Mouse (Mus musculus) CH12.LX (cell line): ENCODE data around the gene Mdm1. TPM values are rescaled to one million over a fixed set of nuclear protein-coding genes. Genes with fewer than 3 reads are reported as not detected.

Experiments
- DNase-seq: peaks from one replicate; pipeline ENCODE4 v3.0.0-alpha.2; 2013; ENCODE audit errors: extremely low read depth
- H3K27ac ChIP-seq: 2 replicates; pipeline ENCODE4 v1.5.1; 2012; ENCODE audit warnings: low read depth, mild to moderate bottlenecking, control low read depth, moderate library complexity; ENCODE audit not compliant: insufficient read depth
- H3K27me3 ChIP-seq: replicated peaks from 2 replicates; pipeline ENCODE3; 2012; ENCODE audit warnings: inconsistent platforms
- H3K36me3 ChIP-seq, 2 experiments: replicated peaks in 1 of 2; 2 replicates each; pipeline versions ENCODE3 to v1.6.1; 2012; ENCODE audit warnings: inconsistent platforms in 1 of 2, low read length in 1 of 2, mild to moderate bottlenecking in 1 of 2, mixed read lengths in 1 of 2, moderate library complexity in 1 of 2; ENCODE audit not compliant: control insufficient read depth in 1 of 2, insufficient read depth in 1 of 2
- H3K4me1 ChIP-seq, 2 experiments: 2 replicates each; pipeline ENCODE4 v1.6.1; 2012; ENCODE audit warnings: inconsistent platforms in 1 of 2, moderate library complexity in 1 of 2; ENCODE audit not compliant: insufficient read depth in 2 of 2, control insufficient read depth in 1 of 2
- H3K4me2 ChIP-seq: 2 replicates; pipeline ENCODE4 v1.6.1; 2012; ENCODE audit warnings: low read depth, mild to moderate bottlenecking, control low read depth; ENCODE audit not compliant: poor library complexity, insufficient read depth, severe bottlenecking
- H3K4me3 ChIP-seq, 3 experiments: fragments of 150-350 bp in 1 of 3; sonication (generic) in 1 of 3; replicated peaks in 1 of 3; 2 replicates each; pipeline versions ENCODE3 to v1.5.1; 2011 to 2012; ENCODE audit warnings: low read depth in 2 of 3, low read length in 2 of 3, mild to moderate bottlenecking in 2 of 3, moderate library complexity in 2 of 3, control low read depth in 1 of 3, improper control_type of control experiment in 1 of 3, inconsistent platforms in 1 of 3, mixed read lengths in 1 of 3; ENCODE audit not compliant: poor library complexity in 1 of 3
- H3K79me2 ChIP-seq: replicated peaks from 2 replicates; pipeline ENCODE4 v1.6.1; 2012; ENCODE audit warnings: mild to moderate bottlenecking, moderate library complexity; ENCODE audit not compliant: control insufficient read depth, poor library complexity, insufficient read depth, severe bottlenecking; ENCODE audit errors: extremely low read depth
- H3K9ac ChIP-seq: 2 replicates; pipeline ENCODE4 v1.6.1; 2012; ENCODE audit warnings: low read depth, mild to moderate bottlenecking, control low read depth, moderate library complexity; ENCODE audit not compliant: insufficient read depth
- H3K9me3 ChIP-seq: replicated peaks from 2 replicates; pipeline ENCODE3; 2012; ENCODE audit warnings: low read length, inconsistent platforms, mixed read lengths
- BHLHE40 ChIP-seq: IDR thresholded peaks from 2 replicates; pipeline ENCODE4 v1.6.1; 2011; ENCODE audit warnings: mild to moderate bottlenecking, low read depth, low read length, improper control_type of control experiment
- CHD1 ChIP-seq: IDR thresholded peaks from 2 replicates; pipeline ENCODE4 v1.6.1; 2012; ENCODE audit warnings: low read depth, low read length, improper control_type of control experiment, inconsistent platforms
- CTCF ChIP-seq, 2 experiments: IDR thresholded peaks in 1 of 2; conservative IDR thresholded peaks in 1 of 2; 2 replicates each; pipeline ENCODE4 v1.5.1; 2011 to 2012; ENCODE audit warnings: low read depth in 2 of 2, low read length in 2 of 2, improper control_type of control experiment in 1 of 2, inconsistent platforms in 1 of 2, mild to moderate bottlenecking in 1 of 2, moderate library complexity in 1 of 2
- E2F4 ChIP-seq: IDR thresholded peaks from 2 replicates; pipeline ENCODE4 v1.6.1; 2011; ENCODE audit warnings: low read depth, low read length, improper control_type of control experiment; ENCODE audit not compliant: insufficient replicate concordance
- EP300 ChIP-seq: IDR thresholded peaks from 2 replicates; pipeline ENCODE4 v1.6.1; 2011; ENCODE audit warnings: low read length, improper control_type of control experiment
- ETS1 ChIP-seq: conservative IDR thresholded peaks from 2 replicates; pipeline ENCODE4 v1.6.1; 2012; ENCODE audit warnings: low read depth, mild to moderate bottlenecking, inconsistent platforms, low read length, improper control_type of control experiment, moderate library complexity
- GABPA ChIP-seq: IDR thresholded peaks from 2 replicates; pipeline ENCODE4 v1.6.1; 2012; ENCODE audit warnings: low read depth, low read length, improper control_type of control experiment, inconsistent platforms; ENCODE audit not compliant: insufficient replicate concordance
- IRF4 ChIP-seq: IDR thresholded peaks from 2 replicates; pipeline ENCODE4 v1.6.1; 2014; ENCODE audit warnings: low read depth, mild to moderate bottlenecking, inconsistent platforms, low read length, improper control_type of control experiment
- JUND ChIP-seq: conservative IDR thresholded peaks from 2 replicates; pipeline ENCODE4 v1.6.1; 2011; ENCODE audit warnings: low read depth, low read length, improper control_type of control experiment
- KAT2A ChIP-seq: IDR thresholded peaks from 2 replicates; pipeline ENCODE4 v1.6.1; 2012; ENCODE audit warnings: low read length, improper control_type of control experiment, inconsistent platforms; ENCODE audit not compliant: insufficient replicate concordance
- MAFK ChIP-seq: IDR thresholded peaks from 2 replicates; pipeline ENCODE4 v1.6.1; 2011; ENCODE audit warnings: low read length, improper control_type of control experiment; ENCODE audit not compliant: insufficient replicate concordance
- MAX ChIP-seq: IDR thresholded peaks from 2 replicates; pipeline ENCODE4 v1.6.1; 2011; ENCODE audit warnings: low read length, improper control_type of control experiment
- MAZ ChIP-seq: IDR thresholded peaks from 2 replicates; pipeline ENCODE4 v1.6.1; 2012; ENCODE audit warnings: low read depth, mild to moderate bottlenecking, inconsistent platforms, low read length, improper control_type of control experiment, moderate library complexity
- MEF2A ChIP-seq: IDR thresholded peaks from 2 replicates; pipeline ENCODE4 v1.6.1; 2014; ENCODE audit warnings: low read depth, mild to moderate bottlenecking, inconsistent platforms, low read length, improper control_type of control experiment, borderline replicate concordance
- MXI1 ChIP-seq: IDR thresholded peaks from 2 replicates; pipeline ENCODE4 v1.6.1; 2011; ENCODE audit warnings: mild to moderate bottlenecking, low read depth, low read length, improper control_type of control experiment
- MYC ChIP-seq: IDR thresholded peaks from 2 replicates; pipeline ENCODE4 v1.6.1; 2011; ENCODE audit warnings: low read depth, mild to moderate bottlenecking, improper control_type of control experiment, low read length
- NELFE ChIP-seq: IDR thresholded peaks from 2 replicates; pipeline ENCODE4 v1.6.1; 2011; ENCODE audit warnings: low read depth, low read length, improper control_type of control experiment
- NRF1 ChIP-seq: IDR thresholded peaks from 2 replicates; pipeline ENCODE4 v1.6.1; 2014; ENCODE audit warnings: low read depth, mild to moderate bottlenecking, inconsistent platforms, low read length, improper control_type of control experiment, moderate library complexity
- PAX5 ChIP-seq: IDR thresholded peaks from 2 replicates; pipeline ENCODE4 v1.6.1; 2012; ENCODE audit warnings: low read length, inconsistent platforms, mixed read lengths
- POLR2A ChIP-seq: IDR thresholded peaks from 2 replicates; pipeline ENCODE4 v1.6.1; 2011; ENCODE audit warnings: low read depth, mild to moderate bottlenecking, improper control_type of control experiment, low read length
- RAD21 ChIP-seq: IDR thresholded peaks from 2 replicates; pipeline ENCODE4 v1.6.1; 2011; ENCODE audit warnings: low read depth, mild to moderate bottlenecking, low read length, improper control_type of control experiment, moderate library complexity
- RCOR1 ChIP-seq: conservative IDR thresholded peaks from 2 replicates; pipeline ENCODE4 v1.6.1; 2012; ENCODE audit warnings: low read depth, mild to moderate bottlenecking, inconsistent platforms, low read length, improper control_type of control experiment
- SMC3 ChIP-seq: IDR thresholded peaks from 2 replicates; pipeline ENCODE4 v1.6.1; 2011; ENCODE audit warnings: low read depth, low read length, improper control_type of control experiment
- TBP ChIP-seq: conservative IDR thresholded peaks from 2 replicates; pipeline ENCODE4 v1.6.1; 2011; ENCODE audit warnings: low read depth, low read length, improper control_type of control experiment
- TCF12 ChIP-seq: IDR thresholded peaks from 2 replicates; pipeline ENCODE4 v1.6.1; 2014; ENCODE audit warnings: low read depth, mild to moderate bottlenecking, inconsistent platforms, low read length, improper control_type of control experiment
- USF2 ChIP-seq: conservative IDR thresholded peaks from 2 replicates; pipeline ENCODE4 v1.6.1; 2011; ENCODE audit warnings: low read depth, low read length, improper control_type of control experiment
- ZKSCAN1 ChIP-seq: IDR thresholded peaks from 2 replicates; pipeline ENCODE4 v1.6.1; 2012; ENCODE audit warnings: low read depth, inconsistent platforms, low read length, improper control_type of control experiment, borderline replicate concordance
- ZMIZ1 ChIP-seq: IDR thresholded peaks from 2 replicates; pipeline ENCODE4 v1.6.1; 2012; ENCODE audit warnings: low read depth, mild to moderate bottlenecking, inconsistent platforms, low read length, improper control_type of control experiment
- ZNF384 ChIP-seq: IDR thresholded peaks from 2 replicates; pipeline ENCODE4 v1.6.1; 2012; ENCODE audit warnings: low read depth, low read length, improper control_type of control experiment, inconsistent platforms
- dilution Hi-C: fragments of 300-500 bp; cut with MboI; formaldehyde crosslinking; loops from 2 replicates; pipeline ENCODE4 v1.14.3; 2020; ENCODE audit warnings: low sequenced_read_pairs; ENCODE audit not compliant: extremely low pct_unique_long_range_greater_than_20kb, extremely low pct_ligation_motif_present
- in situ Hi-C: fragments of 300-500 bp; cut with MboI; formaldehyde crosslinking; loops from 3 replicates; pipeline ENCODE4 v1.14.3; 2019; ENCODE audit warnings: low sequenced_read_pairs, low pct_ligation_motif_present, low pct_unique_long_range_greater_than_20kb, mixed read lengths
- polyA plus RNA-seq: library from polyadenylated mRNA; unstranded; fragments of >175 nt; gene quantifications from 2 replicates; pipeline ENCODE4 v1.2.1, GENCODE M21; 2012; ENCODE audit warnings: low read depth; ENCODE audit not compliant: insufficient read length
- total RNA-seq, 2 experiments: library from RNA; depleted of rRNA; stranded (reverse); fragments of 300-350 nt in 1 of 2; fragments of >200 nt in 1 of 2; gene quantifications; 2 replicates each; pipeline ENCODE4 v1.2.3; 2012 to 2014

Gene Mdm1
- total and polyA plus RNA-seq, 3 experiments: 6.8 to 10.4 (median 9.7) TPM

DNA sequence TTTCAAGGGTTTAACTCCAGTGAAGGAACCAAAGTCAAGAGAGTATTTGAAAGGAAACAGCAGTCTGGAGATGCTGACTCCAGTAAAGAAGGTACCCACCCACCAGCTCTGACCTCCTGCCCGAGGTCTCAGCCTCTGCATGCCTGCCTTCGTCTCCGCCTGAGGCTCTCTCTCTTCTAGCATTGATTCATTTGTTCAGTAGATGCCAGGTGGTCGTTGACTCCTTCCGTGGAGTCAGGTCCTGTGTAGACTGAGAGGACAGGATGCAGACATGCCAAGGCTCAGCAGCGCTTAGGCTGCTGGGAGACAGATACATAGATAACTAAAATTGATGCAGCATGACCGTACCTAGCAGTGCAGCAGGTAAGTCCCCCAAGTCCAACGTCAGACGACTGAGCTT, 9.3 kb downstream of the Mdm1 start:
- Histone ChIP-seq H3K27me3 (no peaks in the 10 kb centered on the region), H3K9me3 (no peaks in the 10 kb centered on the region), H3K4me1 (no peaks in the 10 kb centered on the region), H3K9ac (no peak overlapping the region)
- dilution Hi-C loops: no loop called here
- no peak for DNase-seq
- TF ChIP-seq GABPA (no peak), TCF12 (no peak), IRF4 (no peak), NELFE (no peak)
- TF ChIP-seq, all 38 proteins: peak for 0
- in situ Hi-C loops: loop anchor here (25.0 kb wide), 2 partner anchors 211 to 386 kb away; partner anchors contain the start of gene Gm9049
- no peak overlapping the region for H3K4me3 ChIP-seq
- H3K4me2 ChIP-seq: no peak overlapping the region
- H3K79me2 ChIP-seq: no peaks in the 10 kb centered on the region
- no peak overlapping the region for H3K27ac ChIP-seq
- peaks cover 0 to 43% of the 10 kb centered on the region in 2 experiments for H3K36me3 ChIP-seq

DNA sequence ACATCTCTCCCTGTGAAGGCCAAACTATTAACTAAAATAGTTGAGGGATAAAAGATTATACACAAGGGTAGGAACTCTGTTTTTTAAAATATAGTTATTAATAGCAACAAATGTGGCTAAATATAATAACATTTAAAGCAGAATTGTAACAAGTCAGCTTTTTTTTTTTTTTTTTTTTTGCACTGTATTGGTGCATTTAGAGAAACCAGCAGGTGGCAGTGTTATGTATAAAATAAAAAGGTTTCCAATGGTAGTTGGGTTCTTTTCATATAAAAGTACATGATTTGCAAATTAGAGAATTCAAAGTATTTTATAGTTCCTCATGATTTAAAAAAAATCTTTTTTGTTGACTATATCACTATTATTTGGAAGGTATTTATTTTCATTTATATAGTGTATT, 14.3 kb downstream of the Mdm1 start:
- no peak overlapping the region for H3K4me3 ChIP-seq
- H3K9me3 ChIP-seq: no peaks in the 10 kb centered on the region
- no peaks in the 10 kb centered on the region for H3K79me2 ChIP-seq
- no peak overlapping the region for H3K4me2 ChIP-seq
- H3K9ac ChIP-seq: no peak overlapping the region
- in situ Hi-C loops: loop anchor here (25.0 kb wide), 2 partner anchors 206 to 381 kb away; partner anchors contain the start of gene Gm9049
- H3K27ac ChIP-seq: no peak overlapping the region
- peaks cover 4 to 49% of the 10 kb centered on the region in 2 experiments for H3K36me3 ChIP-seq
- no peaks in the 10 kb centered on the region for H3K27me3 ChIP-seq
- H3K4me1 ChIP-seq: no peaks in the 10 kb centered on the region
- no peak for TF ChIP-seq MAZ
- no peak for TF ChIP-seq NRF1
- TF ChIP-seq MXI1: no peak
- TF ChIP-seq IRF4: no peak
- no peak for TF ChIP-seq MYC
- no peak for TF ChIP-seq KAT2A
- TF ChIP-seq SMC3: peak; percentile 66
- TF ChIP-seq PAX5: no peak
- 0 out of 2 replicates have a peak, but pooled peaks have one; percentile 49 for TF ChIP-seq MAFK
- no peak for TF ChIP-seq ZKSCAN1
- TF ChIP-seq GABPA: no peak
- no peak for TF ChIP-seq RCOR1
- TF ChIP-seq USF2: no peak
- TF ChIP-seq ZNF384: peak; percentile 99
- no peak for TF ChIP-seq JUND
- no peak for TF ChIP-seq MAX
- no peak for TF ChIP-seq E2F4
- TF ChIP-seq BHLHE40: no peak
- no peak for TF ChIP-seq EP300
- no peak for TF ChIP-seq POLR2A
- TF ChIP-seq CTCF (conservative IDR thresholded peaks at IDR 0.05 in 1 of 2, IDR thresholded peaks at IDR 0.05 in 1 of 2; ENCODE audit: low read depth in 2 of 2, low read length in 2 of 2): peak in 1 of 2 experiments; percentile 69; a peak in 2 of 4 replicates
- no peak for TF ChIP-seq ZMIZ1
- TF ChIP-seq TBP: no peak
- peak; percentile 68 for TF ChIP-seq RAD21
- TF ChIP-seq MEF2A: no peak
- TF ChIP-seq ETS1: no peak
- TF ChIP-seq CHD1: no peak
- no peak for TF ChIP-seq TCF12
- TF ChIP-seq, all 38 proteins: peak for 5
- DNase-seq: peak; percentile 34
- dilution Hi-C loops: no loop called here
